Mouse (Mus musculus): ENCODE measurements around the gene Slc12a5. TPM values are rescaled to one million over a fixed set of nuclear protein-coding genes. Genes with fewer than 3 reads are reported as not detected.

Gene Slc12a5
- 0.45 and 0.63 TPM in 2 replicates for total RNA-seq (2017)

DNA sequence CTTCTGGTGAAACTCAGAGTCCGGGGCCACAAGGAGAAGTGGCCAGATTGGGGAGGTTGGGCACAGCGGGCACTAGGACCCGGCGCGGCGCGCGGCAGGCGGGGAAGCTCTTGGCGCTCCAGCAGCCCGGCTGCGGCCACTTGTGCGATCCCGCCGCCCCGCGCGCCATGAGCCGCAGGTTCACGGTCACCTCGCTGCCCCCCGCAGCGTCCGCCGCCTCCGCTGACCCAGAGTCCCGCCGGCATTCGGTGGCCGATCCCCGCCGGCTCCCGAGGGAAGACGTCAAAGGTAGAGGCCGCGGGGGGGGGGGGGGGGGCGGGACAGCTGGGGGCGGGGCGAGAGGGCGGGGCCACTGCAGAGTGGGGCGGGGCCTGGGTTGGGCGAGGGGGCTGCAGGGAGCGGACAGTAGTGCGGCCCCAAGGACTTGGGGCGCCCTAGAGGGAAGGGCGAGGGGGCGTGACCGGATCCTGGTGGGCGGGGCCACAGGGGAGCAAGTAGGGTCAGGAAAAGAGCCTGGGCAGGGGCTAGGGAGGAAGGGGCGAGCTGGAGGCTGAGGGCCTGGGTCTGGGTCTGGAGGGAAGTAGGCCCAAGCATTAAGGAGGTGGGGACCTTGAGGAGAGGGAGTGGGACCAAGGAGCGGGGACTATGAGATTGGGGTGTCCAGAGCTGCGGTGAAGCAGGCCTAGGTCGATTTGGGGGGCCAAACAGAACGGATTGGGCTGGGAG is at the start of gene Slc12a5:
Gene Slc12a5, plus strand, starts transcription at position 87 of the 726 bp plus-strand sequence.
- ATAC-seq (replicated peaks in 1 of 2; ENCODE audit: insufficient read depth in 1 of 2, low FRiP score in 2 of 2, low TSS enrichment in 1 of 2, low read depth in 1 of 2, poor library complexity in 2 of 2, severe bottlenecking in 2 of 2), result peak; percentile 13 to 50; a peak in 2 of 4 replicates

DNA sequence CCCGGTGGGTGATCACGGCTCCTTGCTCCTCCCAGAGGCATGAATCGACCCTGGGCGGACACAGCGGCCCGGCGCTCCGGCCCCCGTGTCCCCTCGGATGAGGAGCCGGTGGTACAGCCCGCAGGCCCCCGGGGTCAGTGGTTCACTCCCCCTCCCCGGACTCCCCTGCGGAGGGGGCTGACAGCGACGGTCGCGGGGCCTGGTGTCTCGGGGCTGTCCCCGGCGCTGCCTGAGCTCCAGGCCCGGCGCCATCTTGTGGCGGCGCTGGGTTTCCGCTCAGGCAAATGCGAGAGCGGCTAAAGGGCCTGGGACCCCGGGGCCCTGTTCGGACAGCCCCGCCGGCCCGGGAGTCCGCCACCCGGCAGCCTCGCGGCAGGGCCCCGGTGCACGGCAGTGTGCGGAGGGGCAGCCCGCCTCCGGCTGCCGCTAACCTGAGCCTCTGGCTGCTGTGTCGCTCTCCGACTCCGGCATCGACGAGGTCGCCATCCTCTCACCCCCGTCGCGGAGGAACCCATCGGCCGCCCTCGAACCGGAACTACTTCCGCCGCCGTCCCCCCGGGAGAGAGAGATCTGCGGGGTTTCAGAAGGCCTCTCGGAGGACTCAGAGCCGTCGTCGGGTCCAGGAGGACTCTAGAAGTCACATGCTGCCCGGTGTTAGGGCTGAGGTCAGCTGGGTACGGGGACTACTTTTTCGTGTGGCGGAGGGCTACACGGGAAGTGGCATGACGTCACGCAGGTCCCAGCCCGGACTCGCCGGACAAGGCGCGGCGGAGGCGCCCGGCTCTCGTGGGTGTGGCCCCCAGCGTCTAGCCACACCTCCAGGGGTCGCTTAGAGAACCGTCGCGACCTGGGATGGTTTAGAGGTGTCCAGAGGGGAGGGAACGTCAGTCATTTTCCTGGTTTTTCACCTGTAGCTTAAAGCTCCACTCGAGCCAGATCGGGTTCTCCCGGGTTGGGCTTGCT is 49.2 kb upstream of the Slc12a5 start, which contains the start of gene Zfp335:
Gene Zfp335, minus strand, starts transcription at position 672 of the 963 bp plus-strand sequence.
- ATAC-seq (replicated peaks in 1 of 2; ENCODE audit: insufficient read depth in 1 of 2, low FRiP score in 2 of 2, low TSS enrichment in 1 of 2, low read depth in 1 of 2, poor library complexity in 2 of 2, severe bottlenecking in 2 of 2), result peak; percentile 65 to 67

DNA sequence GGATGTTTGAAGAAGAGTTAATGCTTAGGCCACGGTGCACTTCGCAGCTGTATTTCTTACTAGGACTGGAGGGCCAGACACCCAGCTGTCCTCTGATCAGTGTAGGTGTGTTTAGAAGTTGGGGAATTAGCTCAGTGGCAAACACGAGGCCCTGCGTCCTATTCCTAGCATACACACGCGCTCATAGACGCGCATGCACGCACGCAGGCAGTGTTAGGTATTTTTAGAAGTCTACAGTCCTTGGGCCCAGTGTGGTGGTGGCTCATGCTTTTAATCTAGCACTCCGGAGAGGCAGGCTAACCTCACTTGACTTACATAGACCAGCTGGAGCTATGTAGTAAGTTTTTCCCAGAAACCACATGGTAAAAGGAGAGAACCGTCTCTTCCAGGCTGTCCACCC is 48.5 kb upstream of the Slc12a5 start:
- no peak for ATAC-seq (replicated peaks in 1 of 2; ENCODE audit: insufficient read depth in 1 of 2, low FRiP score in 2 of 2, low TSS enrichment in 1 of 2, low read depth in 1 of 2, poor library complexity in 2 of 2, severe bottlenecking in 2 of 2)

GRCm38 (mm10) chr2:164912749-164913427 is 47.7 kb upstream of the Slc12a5 start:
- ATAC-seq (replicated peaks in 1 of 2; ENCODE audit: insufficient read depth in 1 of 2, low FRiP score in 2 of 2, low TSS enrichment in 1 of 2, low read depth in 1 of 2, poor library complexity in 2 of 2, severe bottlenecking in 2 of 2), result no peak

DNA sequence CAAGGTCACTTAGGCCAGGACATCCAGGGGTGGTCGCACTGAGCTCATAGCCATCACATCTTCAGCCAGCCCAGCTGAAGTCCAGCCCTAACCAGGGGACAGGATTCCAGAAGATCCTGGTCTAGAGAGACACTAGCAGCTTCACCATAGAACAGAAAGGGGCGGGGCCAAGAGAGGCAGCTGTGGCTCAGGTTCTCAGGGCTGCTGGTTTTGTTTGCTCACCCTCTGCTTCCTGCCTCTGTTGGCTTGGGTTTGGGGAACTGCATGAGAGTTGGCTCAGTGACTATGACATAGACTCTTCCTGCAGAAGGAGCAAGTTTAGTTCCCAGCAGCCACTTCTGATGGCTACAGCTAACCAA is 47.2 kb upstream of the Slc12a5 start:
- ATAC-seq (replicated peaks in 1 of 2; ENCODE audit: insufficient read depth in 1 of 2, low FRiP score in 2 of 2, low TSS enrichment in 1 of 2, low read depth in 1 of 2, poor library complexity in 2 of 2, severe bottlenecking in 2 of 2), result peak; percentile 63 to 70

GRCm38 (mm10) chr2:164916820-164917219 is 43.8 kb upstream of the Slc12a5 start:
- ATAC-seq (replicated peaks in 1 of 2; ENCODE audit: insufficient read depth in 1 of 2, low FRiP score in 2 of 2, low TSS enrichment in 1 of 2, low read depth in 1 of 2, poor library complexity in 2 of 2, severe bottlenecking in 2 of 2), result no peak; a peak in 1 of 4 replicates

- no peak for ATAC-seq (replicated peaks in 1 of 2; ENCODE audit: insufficient read depth in 1 of 2, low FRiP score in 2 of 2, low TSS enrichment in 1 of 2, low read depth in 1 of 2, poor library complexity in 2 of 2, severe bottlenecking in 2 of 2)
Measured at GRCm38 (mm10) chr2:164917371-164917770, 43.2 kb upstream of the Slc12a5 start.

DNA sequence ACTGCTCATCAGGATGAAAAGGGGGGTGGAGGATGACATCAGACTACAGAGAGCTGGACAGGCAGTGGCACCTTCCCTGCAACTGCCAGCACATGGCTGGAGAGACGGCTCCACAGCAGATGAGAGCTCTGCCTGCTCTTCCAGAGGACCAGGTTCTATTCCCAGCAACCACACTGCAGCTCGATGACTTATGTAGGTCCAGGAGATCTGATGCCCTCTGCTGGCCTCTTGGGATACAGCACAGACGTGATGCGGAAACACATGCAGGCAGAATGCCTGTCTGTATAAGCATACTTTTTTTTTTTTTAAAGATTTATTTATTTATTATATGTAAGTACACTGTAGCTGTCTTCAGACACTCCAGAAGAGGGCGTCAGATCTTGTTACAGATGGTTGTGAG is 42.3 kb upstream of the Slc12a5 start:
- ATAC-seq (replicated peaks in 1 of 2; ENCODE audit: insufficient read depth in 1 of 2, low FRiP score in 2 of 2, low TSS enrichment in 1 of 2, low read depth in 1 of 2, poor library complexity in 2 of 2, severe bottlenecking in 2 of 2), result no peak

DNA sequence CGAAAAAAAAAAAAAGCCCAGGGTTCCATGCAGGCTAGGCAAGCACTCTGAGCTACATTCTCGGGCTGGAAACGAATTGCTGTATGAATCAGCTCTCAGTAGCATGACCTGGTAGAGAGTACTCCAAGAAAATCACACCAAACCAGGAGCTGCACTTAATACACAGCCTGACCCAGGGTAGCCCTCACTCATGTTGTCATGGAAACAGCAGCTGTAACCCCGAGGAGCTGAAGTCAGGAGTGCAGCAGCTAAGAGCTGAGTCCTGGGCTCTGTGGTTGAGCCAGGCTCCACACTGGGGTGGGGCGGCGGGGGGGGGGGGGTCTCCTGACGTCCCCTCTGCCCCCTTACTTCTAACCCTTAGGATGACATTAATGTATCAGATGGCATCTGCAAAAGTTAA is 38.6 kb upstream of the Slc12a5 start:
- ATAC-seq (replicated peaks in 1 of 2; ENCODE audit: insufficient read depth in 1 of 2, low FRiP score in 2 of 2, low TSS enrichment in 1 of 2, low read depth in 1 of 2, poor library complexity in 2 of 2, severe bottlenecking in 2 of 2), result no peak

- no peak for ATAC-seq (replicated peaks in 1 of 2; ENCODE audit: insufficient read depth in 1 of 2, low FRiP score in 2 of 2, low TSS enrichment in 1 of 2, low read depth in 1 of 2, poor library complexity in 2 of 2, severe bottlenecking in 2 of 2)
Measured at GRCm38 (mm10) chr2:164923291-164923690, 37.3 kb upstream of the Slc12a5 start.

- peak; percentile 88 to 93 for ATAC-seq (replicated peaks in 1 of 2; ENCODE audit: insufficient read depth in 1 of 2, low FRiP score in 2 of 2, low TSS enrichment in 1 of 2, low read depth in 1 of 2, poor library complexity in 2 of 2, severe bottlenecking in 2 of 2)
Measured at GRCm38 (mm10) chr2:164924100-164924857, 36.3 kb upstream of the Slc12a5 start.

GRCm38 (mm10) chr2:164930706-164931581 is 29.7 kb upstream of the Slc12a5 start:
- ATAC-seq (replicated peaks in 1 of 2; ENCODE audit: insufficient read depth in 1 of 2, low FRiP score in 2 of 2, low TSS enrichment in 1 of 2, low read depth in 1 of 2, poor library complexity in 2 of 2, severe bottlenecking in 2 of 2), result no peak

DNA sequence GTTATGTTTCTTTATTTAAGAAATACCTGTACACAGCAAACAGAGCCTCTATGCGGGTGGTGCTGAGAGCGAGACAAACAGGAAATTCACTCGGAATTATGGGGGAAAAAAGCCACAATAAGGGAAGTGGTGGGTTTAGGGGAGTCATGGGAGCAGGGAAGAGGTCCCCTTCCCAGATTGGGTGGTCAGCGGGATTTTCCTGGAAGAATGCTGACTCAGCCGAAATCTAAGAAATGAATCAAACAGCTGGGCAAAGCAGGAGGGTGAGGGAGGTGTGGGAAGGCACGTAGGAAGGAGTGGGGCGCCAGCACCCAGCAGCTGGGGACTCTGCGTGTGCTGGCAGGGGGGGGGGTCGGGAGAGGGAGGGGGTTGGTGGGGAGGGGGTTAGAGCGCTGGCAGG is 27.1 kb upstream of the Slc12a5 start:
- ATAC-seq (replicated peaks in 1 of 2; ENCODE audit: insufficient read depth in 1 of 2, low FRiP score in 2 of 2, low TSS enrichment in 1 of 2, low read depth in 1 of 2, poor library complexity in 2 of 2, severe bottlenecking in 2 of 2), result no peak

GRCm38 (mm10) chr2:164935991-164936390 is 24.6 kb upstream of the Slc12a5 start:
- no peak for ATAC-seq (replicated peaks in 1 of 2; ENCODE audit: insufficient read depth in 1 of 2, low FRiP score in 2 of 2, low TSS enrichment in 1 of 2, low read depth in 1 of 2, poor library complexity in 2 of 2, severe bottlenecking in 2 of 2)

- peak; percentile 23 to 50 for ATAC-seq (replicated peaks in 1 of 2; ENCODE audit: insufficient read depth in 1 of 2, low FRiP score in 2 of 2, low TSS enrichment in 1 of 2, low read depth in 1 of 2, poor library complexity in 2 of 2, severe bottlenecking in 2 of 2)
Measured at GRCm38 (mm10) chr2:164938146-164939091, 22.2 kb upstream of the Slc12a5 start.
